Mouse (Mus musculus) large intestine, adult 2 months (tissue): ENCODE data around the gene C1qtnf6. TPM values are rescaled to one million over a fixed set of nuclear protein-coding genes. Genes with fewer than 3 reads are reported as not detected.

ENCODE experiments used
- DNase-seq: peaks from one replicate; pipeline ENCODE4 v3.0.0-alpha.2; 2012; ENCODE audit warnings: low read depth, low spot score
- WGBS: fragments of 180-500 bp; shearing (Covaris S2); methylation state at CpG from one replicate; pipeline ENCODE4 v1.1.7; 2018; 5-methylcytosine and 5-hydroxymethylcytosine counted together
- polyA plus RNA-seq: library from polyadenylated mRNA; depleted of rRNA; stranded (reverse); fragments of >200 nt; gene quantifications from 2 replicates; pipeline ENCODE4 v1.2.3, GENCODE M21; 2012; rRNA removed

The C1qtnf6 gene
- polyA plus RNA-seq, 1 experiment: 13.4 TPM

GRCm38 (mm10) chr15:78489248-78489647 is 42.0 kb downstream of the C1qtnf6 start:
- no peak for DNase-seq
- WGBS: 83% methylated on average over 3 of the region's 3 CpGs

DNA sequence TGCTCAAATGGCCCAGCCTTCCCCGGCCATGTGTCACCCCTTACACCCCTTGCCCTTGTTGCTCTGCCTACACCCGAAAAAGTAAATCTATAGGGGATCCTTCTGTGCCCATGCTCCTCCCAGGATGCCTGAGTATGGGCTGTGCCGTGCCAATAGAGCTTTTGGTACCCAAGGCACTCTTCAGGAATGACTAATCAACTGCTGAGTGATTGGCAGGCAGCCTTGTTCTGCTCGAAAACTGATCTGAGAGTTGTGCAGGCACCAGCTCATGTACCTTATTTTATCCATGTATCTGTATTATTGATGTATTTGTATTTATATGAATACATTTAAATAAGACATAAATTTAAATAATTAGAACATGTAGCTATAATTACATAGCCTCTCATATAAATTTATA is 44.1 kb downstream of the C1qtnf6 start:
- DNase-seq: no peak
- WGBS: 70% methylated on average over 4 of the region's 4 CpGs

DNA sequence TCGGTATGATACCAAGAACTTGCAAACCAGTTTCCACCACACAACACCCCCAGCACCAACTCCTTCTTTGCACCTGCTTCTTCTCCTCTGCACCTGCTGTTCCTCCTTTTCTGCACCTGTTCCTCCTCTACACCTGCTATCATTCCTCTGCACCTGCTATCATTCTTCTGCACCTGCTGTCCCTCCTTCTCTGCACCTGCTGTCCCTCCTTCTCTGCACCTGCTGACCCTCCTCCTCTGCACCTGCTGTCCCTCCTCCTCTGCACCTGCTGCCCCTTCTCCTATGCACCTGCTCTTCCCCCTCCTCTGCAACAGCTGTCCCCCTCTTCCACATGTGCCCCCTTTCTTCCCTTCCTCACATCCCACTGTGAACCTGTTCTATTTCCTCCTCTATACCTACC is 44.7 kb downstream of the C1qtnf6 start:
- DNase-seq: no peak
- WGBS: 90% methylated on average over 1 of the region's 1 CpGs

- WGBS: 76% methylated on average over 4 of the region's 4 CpGs
- DNase-seq: no peak
Measured at GRCm38 (mm10) chr15:78483311-78483710, 47.9 kb downstream of the C1qtnf6 start.

- WGBS: 61% methylated on average over 3 of the region's 3 CpGs
- DNase-seq: no peak
Measured at GRCm38 (mm10) chr15:78482518-78482917, 48.7 kb downstream of the C1qtnf6 start.

DNA sequence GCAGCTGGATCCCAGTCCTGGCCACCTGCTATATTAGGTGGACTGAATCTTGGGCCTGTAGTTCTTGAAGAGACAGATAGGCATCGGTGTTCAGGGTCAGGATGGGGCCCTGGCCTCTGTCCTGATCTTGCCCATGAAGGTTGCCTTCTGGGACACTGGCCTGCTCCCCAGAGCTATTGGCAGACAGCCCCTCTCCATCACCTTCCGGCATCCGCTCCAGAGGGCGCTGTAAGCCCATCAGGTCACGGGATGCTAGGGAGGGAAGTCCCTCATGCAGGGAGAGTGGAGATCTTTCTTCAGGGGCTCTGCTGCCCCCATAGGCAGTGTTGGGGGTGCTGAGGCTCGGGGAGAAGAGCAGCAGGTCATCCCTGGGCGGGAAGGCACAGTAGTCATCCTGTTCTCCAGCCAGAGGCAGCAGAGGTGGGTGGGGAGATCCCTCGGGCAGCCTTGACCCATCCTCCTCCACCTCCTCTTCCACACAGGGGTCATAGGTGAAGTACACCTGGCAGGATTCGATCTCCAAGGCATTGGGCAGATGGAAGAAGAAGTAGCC is 49.7 kb downstream of the C1qtnf6 start:
- 64% methylated on average over 9 of the region's 9 CpGs for WGBS

DNA sequence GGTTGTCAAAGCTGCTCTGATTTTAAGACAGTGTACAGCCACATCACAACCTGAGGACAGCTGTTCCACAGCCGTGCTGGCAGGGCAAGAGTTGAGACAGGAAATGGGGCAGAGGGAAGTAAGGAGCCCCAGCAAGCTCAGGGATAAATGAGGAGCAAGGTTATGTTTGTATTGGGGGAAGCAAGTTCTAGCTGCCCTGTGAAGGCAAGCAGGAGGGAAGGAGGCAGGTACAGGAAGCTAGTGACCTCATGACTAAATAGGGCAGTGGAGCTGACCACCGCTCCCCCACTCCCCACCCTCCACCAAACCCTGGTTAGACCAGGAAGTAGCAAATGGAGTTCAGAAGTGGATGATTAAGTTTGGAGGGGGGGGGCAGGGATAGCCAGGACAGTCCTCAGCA is 50.2 kb downstream of the C1qtnf6 start:
- DNase-seq: no peak
- 26% methylated on average over 2 of the region's 2 CpGs for WGBS

More for the DNA sequence above, 49.7 kb downstream of the C1qtnf6 start:
- no peak for DNase-seq

- DNase-seq: no peak
- 74% methylated on average over 7 of the region's 7 CpGs for WGBS
Measured at GRCm38 (mm10) chr15:78480111-78480510, 51.1 kb downstream of the C1qtnf6 start.

DNA sequence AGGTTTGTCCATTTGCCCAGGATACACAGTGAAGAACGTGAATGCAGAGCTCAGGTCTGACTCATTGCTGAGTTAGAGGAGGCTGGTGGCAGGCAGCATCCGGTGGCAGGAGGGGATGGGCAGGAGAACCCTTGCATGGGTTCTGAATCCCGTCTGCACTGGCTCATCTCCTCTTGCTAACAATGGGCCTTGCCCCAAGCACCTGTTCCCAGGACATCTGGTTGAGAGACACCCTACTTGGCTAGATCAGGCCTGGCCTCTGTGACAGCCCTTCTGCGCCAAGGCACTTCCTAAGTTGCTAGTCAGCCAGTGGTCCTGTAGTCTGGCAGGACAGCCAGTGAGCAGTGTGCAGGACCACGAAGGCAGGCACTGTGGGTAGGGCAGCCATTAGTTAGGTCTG is 51.7 kb downstream of the C1qtnf6 start:
- 60% methylated on average over 5 of the region's 5 CpGs for WGBS
- DNase-seq: no peak

GRCm38 (mm10) chr15:78478073-78478472 is 53.1 kb downstream of the C1qtnf6 start:
- DNase-seq: no peak
- WGBS: 85% methylated on average over 4 of the region's 4 CpGs

- WGBS: 92% methylated on average over 1 of the region's 1 CpGs
Measured at GRCm38 (mm10) chr15:78476878-78477277, 54.3 kb downstream of the C1qtnf6 start.

GRCm38 (mm10) chr15:78475604-78476031 is 55.6 kb downstream of the C1qtnf6 start:
- WGBS: 19% methylated on average over 3 of the region's 3 CpGs
- no peak for DNase-seq

More at GRCm38 (mm10) chr15:78476878-78477277, 54.3 kb downstream of the C1qtnf6 start:
- DNase-seq: no peak

GRCm38 (mm10) chr15:78473442-78473841 is 57.8 kb downstream of the C1qtnf6 start:
- DNase-seq: no peak
- WGBS: 82% methylated on average over 6 of the region's 6 CpGs

Other genes with a start within 250 kb of the C1qtnf6 start
- 3.1 and 4.7 TPM in 2 replicates for gene Csf2rb2, start 225.7 kb downstream of the C1qtnf6 start, polyA plus RNA-seq
- gene Csf2rb, start 205.7 kb downstream of the C1qtnf6 start, polyA plus RNA-seq: 7.4 and 11.8 TPM in 2 replicates
- not detected in 2 replicates for gene Tex33, start 135.5 kb downstream of the C1qtnf6 start, polyA plus RNA-seq
- gene Tst, start 125.5 kb downstream of the C1qtnf6 start, polyA plus RNA-seq: 19.9 and 39.4 TPM in 2 replicates
- gene Mpst, start 125.0 kb downstream of the C1qtnf6 start, polyA plus RNA-seq: 92.9 and 135 TPM in 2 replicates
- gene Kctd17, start 102.9 kb downstream of the C1qtnf6 start, polyA plus RNA-seq: 30.7 and 33.7 TPM in 2 replicates
- gene Tmprss6, start 62.8 kb downstream of the C1qtnf6 start, polyA plus RNA-seq: 0.05 and 0.20 TPM in 2 replicates
- 9.6 and 12.4 TPM in 2 replicates for gene Il2rb, start 36.1 kb downstream of the C1qtnf6 start, polyA plus RNA-seq
- 0.51 and 0.82 TPM in 2 replicates for gene Sstr3, start 13.3 kb upstream of the C1qtnf6 start, polyA plus RNA-seq
- 137 and 139 TPM in 2 replicates for gene Rac2, start 41.4 kb upstream of the C1qtnf6 start, polyA plus RNA-seq
- 13.0 and 16.3 TPM in 2 replicates for gene Cyth4, start 65.6 kb upstream of the C1qtnf6 start, polyA plus RNA-seq
- 0.18 and 0.24 TPM in 2 replicates for gene Elfn2, start 187.4 kb upstream of the C1qtnf6 start, polyA plus RNA-seq
- gene Mfng, start 242.1 kb upstream of the C1qtnf6 start, polyA plus RNA-seq: 8.6 and 8.8 TPM in 2 replicates